Comparison of ENCODE assay signal across 1 mouse cellular context in the genomic region with DNA sequence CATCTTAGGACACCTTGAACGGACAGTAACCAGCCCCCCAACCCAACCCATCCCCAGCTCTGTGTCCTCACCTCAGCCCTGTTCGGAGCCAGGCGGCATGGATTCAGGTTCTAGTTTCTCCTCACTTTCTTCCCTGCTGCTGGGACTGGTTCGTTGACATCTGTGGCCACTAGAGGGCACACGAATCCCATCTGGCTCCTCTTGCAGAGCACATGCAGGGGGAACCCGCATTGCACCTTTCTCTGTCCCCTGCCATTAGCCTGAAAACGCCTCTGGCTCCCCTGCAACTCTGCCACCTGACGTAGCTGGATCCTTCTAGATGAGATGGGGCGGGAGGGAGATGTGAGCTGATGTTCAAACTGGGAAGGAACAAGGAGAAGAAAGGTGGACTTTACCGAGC.
A peak's percentile ranks its signal among the peaks of the same experiment; 100 is the strongest.
TF ChIP-seq lines count a peak whose summit lies in the region.

No protein-coding gene starts in this region.

TF ChIP-seq in CH12.LX, 34 proteins besides CTCF, POLR2A, EP300 and RAD21:
- TF ChIP-seq HCFC1 (IDR thresholded peaks at IDR 0.05; ENCODE audit: low read depth, low read length) (no peak), MAZ (IDR thresholded peaks at IDR 0.05; ENCODE audit: low read depth, low read length) (no peak), MXI1 (IDR thresholded peaks at IDR 0.05; ENCODE audit: low read depth, low read length) (peak; percentile 49; the same call in 1 of the 2 replicates), BHLHE40 (IDR thresholded peaks at IDR 0.05; ENCODE audit: low read depth, low read length) (peak; percentile 52), MAFK (IDR thresholded peaks at IDR 0.05; ENCODE audit: insufficient replicate concordance, low read length) (no peak), TCF12 (IDR thresholded peaks at IDR 0.05; ENCODE audit: low read depth, low read length) (no peak), TBP (conservative IDR thresholded peaks at IDR 0.05; ENCODE audit: low read depth, low read length) (no peak), USF2 (conservative IDR thresholded peaks at IDR 0.05; ENCODE audit: low read depth, low read length) (no peak), JUND (conservative IDR thresholded peaks at IDR 0.05; ENCODE audit: low read depth, low read length) (no peak), ETS1 (conservative IDR thresholded peaks at IDR 0.05; ENCODE audit: low read depth, low read length) (no peak), ZKSCAN1 (IDR thresholded peaks at IDR 0.05; ENCODE audit: borderline replicate concordance, low read depth, low read length) (no peak), SMC3 (IDR thresholded peaks at IDR 0.05; ENCODE audit: low read depth, low read length) (peak; percentile 92), IRF4 (IDR thresholded peaks at IDR 0.05; ENCODE audit: low read depth, low read length) (peak; percentile 39; the same call in 1 of the 2 replicates), KAT2A (IDR thresholded peaks at IDR 0.05; ENCODE audit: insufficient replicate concordance, low read length) (no peak), GABPA (IDR thresholded peaks at IDR 0.05; ENCODE audit: insufficient replicate concordance, low read depth, low read length) (no peak), ZNF384 (IDR thresholded peaks at IDR 0.05; ENCODE audit: low read depth, low read length) (0 out of 2 replicates have a peak, but pooled peaks have one; percentile 9), NELFE (IDR thresholded peaks at IDR 0.05; ENCODE audit: low read depth, low read length) (peak; percentile 31; the same call in 1 of the 2 replicates), NRF1 (IDR thresholded peaks at IDR 0.05; ENCODE audit: low read depth, low read length) (no peak), MAX (IDR thresholded peaks at IDR 0.05; ENCODE audit: low read length) (peak; percentile 89), MYC (IDR thresholded peaks at IDR 0.05; ENCODE audit: low read depth, low read length) (peak; percentile 88), CHD2 (IDR thresholded peaks at IDR 0.05; ENCODE audit: low read length) (no peak), USF1 (IDR thresholded peaks at IDR 0.05; ENCODE audit: low read depth, low read length) (no peak), ZMIZ1 (IDR thresholded peaks at IDR 0.05; ENCODE audit: low read depth, low read length) (no peak), ZC3H11A (IDR thresholded peaks at IDR 0.05; ENCODE audit: low read depth, low read length) (peak; percentile 10; the same call in 1 of the 2 replicates), UBTF (IDR thresholded peaks at IDR 0.05; ENCODE audit: low read depth, low read length) (no peak)
TF ChIP-seq in CH12.LX: peak in this region for 9.
